14 mouse cellular contexts compared by ENCODE assay signal in genomic region chr2:27181907-27182306, GRCm38 (mm10). TPM values are rescaled to one million over a fixed set of nuclear protein-coding genes. Genes with fewer than 3 reads are reported as not detected.
DNase-seq lines count a peak whose midpoint lies in the region; ATAC-seq and TF ChIP-seq lines count a peak whose summit lies in the region.
"Had no signal": no experiment of that assay in that cellular context is flagged by ENCODE, and none has a peak within 500 bp of the region (broad histone marks: within the 10 kb centered on the region; RNA-seq: fewer than 3 reads in every experiment).

No protein-coding gene starts in this region.

- no peaks in the 10 kb centered on the region for H3K9me3 ChIP-seq in lung, embryonic 14.5 days (ENCODE audit: low read depth, low read length)

- intact Hi-C loops in heart, postnatal 36 days (cut with DNase I): loop anchor here (2.0 kb wide), 1 partner anchor 61 kb away; no protein-coding TSS in a partner anchor
- intact Hi-C loops in left cerebral cortex, postnatal 10 days (cut with DNase I): no loop called here

- no peak overlapping the region for H3K4me3 ChIP-seq in lung, embryonic 14.5 days (ENCODE audit: low read depth, low read length)

- peak; percentile 65 for DNase-seq in lung, embryonic 14.5 days
- DNase-seq in lung, postnatal 25 days (ENCODE audit: low spot score): no peak
- DNase-seq in heart, adult 8-10 months (ENCODE audit: low spot score): peak; percentile 54
- DNase-seq in heart, postnatal 36 days: peak; percentile 21 to 31
- DNase-seq in left cerebral cortex, postnatal 10 days (ENCODE audit: extremely low spot score in 1 of 2, low spot score in 2 of 2): no peak
- no peak for DNase-seq in testis, postnatal 10 days (ENCODE audit: low spot score)
- DNase-seq: kidney, postnatal 14 days; midbrain, embryonic 14.5 days; right cerebral cortex, adult 18-20 months had no signal

- no peak for TF ChIP-seq CTCF in lung, embryonic 14.5 days (IDR thresholded peaks at IDR 0.05; ENCODE audit: low read depth)

- no peak for ATAC-seq in lung, embryonic 14.5 days (ENCODE audit: insufficient read depth)
- ATAC-seq in megakaryocyte-erythroid progenitor cell, adult 5-6 weeks (replicated peaks; ENCODE audit: low FRiP score, low TSS enrichment, poor library complexity, severe bottlenecking): no peak
- ATAC-seq: CD4-positive, CD25-positive, alpha-beta regulatory T cell, adult 4 months; hindbrain, embryonic 16.5 days had no signal

- H3K36me3 ChIP-seq in lung, embryonic 14.5 days (ENCODE audit: insufficient read depth): no peaks in the 10 kb centered on the region

- WGBS in lung, embryonic 14.5 days: 30% methylated on average over 4 of the region's 4 CpGs

- H3K4me1 ChIP-seq in lung, embryonic 14.5 days (ENCODE audit: insufficient read depth): peaks cover 25% of the 10 kb centered on the region

- no peak overlapping the region for H3K4me2 ChIP-seq in lung, embryonic 14.5 days

- H3K27me3 ChIP-seq in lung, embryonic 14.5 days (ENCODE audit: insufficient read depth, low read length): no peaks in the 10 kb centered on the region

- peak overlapping the region; percentile 59; the same call in 1 of the 2 replicates for H3K27ac ChIP-seq in lung, embryonic 14.5 days (ENCODE audit: low read depth)
- H3K27ac ChIP-seq: liver, embryonic 14.5 days had no signal

- no peak overlapping the region for H3K9ac ChIP-seq in lung, embryonic 14.5 days
- H3K9ac ChIP-seq: liver, embryonic 14.5 days had no signal

RNA-seq across cellular contexts. Expression of gene Dbh, which starts 16.9 kb away (rescaled TPM):
- polyA plus RNA-seq in lung, embryonic 14.5 days (2014; fragmentation: Nextera tagmentation; extraction: Ambion mirVana): 0.20 and 0.75 TPM in 2 replicates
- total RNA-seq in heart, adult 8-10 months (2022): 1 to 10 TPM; 1.5 to 3.4 (median 1.8) TPM
- 1 to 10 TPM; 1.4 to 2.4 TPM for total RNA-seq in heart, postnatal 36 days (2021)
- not detected in 2 replicates for total RNA-seq in megakaryocyte-erythroid progenitor cell, adult 5-6 weeks (2014; fragmentation: Nextera tagmentation)
- not detected in 2 replicates for total RNA-seq in megakaryocyte-erythroid progenitor cell, adult 5-6 weeks (2017)
- total RNA-seq in left cerebral cortex, postnatal 10 days (2021): 1 to 10 TPM; 1.4 TPM
- total RNA-seq: gastrocnemius, adult 8-10 months had no signal
- polyA plus RNA-seq: CD4-positive, CD25-positive, alpha-beta regulatory T cell, adult 4 months; liver, embryonic 14.5 days had no signal

RNA-seq across cellular contexts. Expression of gene Fam163b, which starts 39.6 kb away (rescaled TPM):
- polyA plus RNA-seq in lung, embryonic 14.5 days (2014; fragmentation: Nextera tagmentation; extraction: Ambion mirVana): 0.61 and 0.70 TPM in 2 replicates
- under 1 TPM; 0.27 to 0.63 (median 0.48) TPM for total RNA-seq in heart, adult 8-10 months (2022)
- total RNA-seq in heart, postnatal 36 days (2021): under 1 TPM; 0.19 to 0.43 TPM
- total RNA-seq in megakaryocyte-erythroid progenitor cell, adult 5-6 weeks (2014; fragmentation: Nextera tagmentation): not detected in 2 replicates
- not detected in 2 replicates for total RNA-seq in megakaryocyte-erythroid progenitor cell, adult 5-6 weeks (2017)
- total RNA-seq in left cerebral cortex, postnatal 10 days (2021): 100 to 1,000 TPM; 143 to 149 TPM
- polyA plus RNA-seq: CD4-positive, CD25-positive, alpha-beta regulatory T cell, adult 4 months had no signal

Comparison
In these comparisons a context has a peak if more than half of its experiments do, and no peak if none do; other contexts are left out.
1. DNase-seq: peak in lung, embryonic 14.5 days (single experiment), heart, adult 8-10 months (single experiment) and heart, postnatal 36 days (2 of 2); none in lung, postnatal 25 days (single experiment), left cerebral cortex, postnatal 10 days (0 of 2) and testis, postnatal 10 days (single experiment).
2. RNA of gene Fam163b, which starts 39.6 kb away (total RNA-seq): 143 to 149 TPM in left cerebral cortex, postnatal 10 days; 0.27 to 0.63 TPM in heart, adult 8-10 months, 0.19 to 0.43 TPM in heart, postnatal 36 days and not detected in megakaryocyte-erythroid progenitor cell, adult 5-6 weeks; every median in the first group is over 10 times any median in the second.